Mouse (Mus musculus): ENCODE results near the gene Riok2.

- TF ChIP-seq CEBPB (IDR thresholded peaks at IDR 0.05; ENCODE audit: low read depth) (no peak), CTCF (IDR thresholded peaks at IDR 0.05; ENCODE audit: control insufficient read depth, insufficient read depth, insufficient read length) (no peak), MYOD1 (IDR thresholded peaks at IDR 0.05; ENCODE audit: control insufficient read depth, insufficient read length, low read depth) (no peak), MAX (IDR thresholded peaks at IDR 0.05) (no peak), USF1 (IDR thresholded peaks at IDR 0.05; ENCODE audit: low read depth) (no peak)
Measured at GRCm38 (mm10) chr17:17383703-17384102, 9.6 kb downstream of the Riok2 start.
